In the genomic region with DNA sequence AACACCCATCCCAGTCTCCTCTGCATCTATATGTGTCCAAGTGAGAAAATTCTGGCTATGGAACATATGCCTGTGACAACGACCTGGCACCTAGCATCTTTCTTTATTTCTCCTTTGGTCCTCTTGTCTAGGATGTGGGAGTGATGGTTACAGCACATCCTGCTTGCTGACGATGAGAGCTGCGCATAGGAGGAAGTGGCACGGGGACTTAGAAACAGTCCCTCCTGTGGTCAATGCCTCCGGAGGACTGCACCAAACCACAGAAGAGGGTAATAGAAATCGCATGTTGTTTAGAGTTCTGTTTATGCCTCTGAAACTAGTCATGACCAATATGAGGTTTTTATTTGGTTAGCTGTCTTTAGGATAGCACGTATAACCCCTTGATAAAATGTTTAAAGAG, we compare ENCODE assay signal across 17 mouse cellular contexts. TPM values are rescaled to one million over a fixed set of nuclear protein-coding genes. Genes with fewer than 3 reads are reported as not detected.
DNase-seq lines count a peak whose midpoint lies in the region; ATAC-seq lines count a peak whose summit lies in the region.
"Had no signal": no experiment of that assay in that cellular context is flagged by ENCODE, and none has a peak within 500 bp of the region (broad histone marks: within the 10 kb centered on the region; RNA-seq: fewer than 3 reads in every experiment).

No protein-coding gene starts in this region.

- peaks cover 15% of the 10 kb centered on the region for H3K9me3 ChIP-seq in megakaryocyte, embryonic 14.5 days
- H3K9me3 ChIP-seq: forebrain, embryonic 15.5 days; hindbrain, embryonic 15.5 days had no signal

- H3K36me3 ChIP-seq in megakaryocyte, embryonic 14.5 days (replicated peaks; ENCODE audit: low read length) = peaks cover 15% of the 10 kb centered on the region
- H3K36me3 ChIP-seq: forebrain, embryonic 15.5 days; hindbrain, embryonic 15.5 days had no signal

- H3K27me3 ChIP-seq in megakaryocyte, embryonic 14.5 days (replicated peaks) = no peaks in the 10 kb centered on the region
- H3K27me3 ChIP-seq: forebrain, embryonic 15.5 days; hindbrain, embryonic 15.5 days had no signal

- H3K4me3 ChIP-seq in megakaryocyte, embryonic 14.5 days (replicated peaks) = peak overlapping the region; percentile 79
- H3K4me3 ChIP-seq: forebrain, embryonic 15.5 days; hindbrain, embryonic 15.5 days had no signal

- peaks cover 58% of the 10 kb centered on the region for H3K4me1 ChIP-seq in megakaryocyte, embryonic 14.5 days
- H3K4me1 ChIP-seq: forebrain, embryonic 15.5 days; hindbrain, embryonic 15.5 days had no signal

- DNase-seq in spleen, postnatal 36 days (ENCODE audit: low spot score in 2 of 2) = peak; percentile 33 to 38
- no peak for DNase-seq in spleen, postnatal 10 days (ENCODE audit: low spot score in 2 of 2)
- no peak for DNase-seq in gastrocnemius, postnatal 4 days (ENCODE audit: low spot score in 2 of 2)
- DNase-seq in adrenal gland, adult (ENCODE audit: inconsistent age in 2 of 2, low spot score in 1 of 2) = no peak
- no peak for DNase-seq in embryo, embryonic 9.5 days (ENCODE audit: extremely low spot score)
- DNase-seq: adrenal gland, adult 8-10 months; cerebellum, adult 18-20 months; heart, postnatal 10 days; kidney, adult 2 months; kidney, postnatal 36 days; right cerebral cortex, adult 18-20 months; spleen, adult 18-20 months; thymus, postnatal 4 days had no signal

- peak; percentile 99 for ATAC-seq in activated CD4-positive, CD25-positive, alpha-beta regulatory T cell, adult 4 months
- ATAC-seq: forebrain, embryonic 15.5 days had no signal

RNA-seq across cellular contexts. Expression of gene Cbwd1, which starts 9.9 kb away (rescaled TPM):
- polyA plus RNA-seq in activated CD4-positive, CD25-positive, alpha-beta regulatory T cell, adult 4 months (2017; shearing (Covaris generic)) = 10 to 100 TPM; 17.4 to 22.3 TPM
- polyA plus RNA-seq in megakaryocyte, embryonic 14.5 days (2012; ENCODE audit: insufficient read depth, low replicate concordance) = 0.56 TPM in 1 of 2 replicates, not detected in the other
- total RNA-seq in gastrocnemius, postnatal 4 days (2021) = 10 to 100 TPM; 11.5 to 13.0 TPM

RNA-seq across cellular contexts. Expression of gene Dock8, which starts 28.0 kb away (rescaled TPM):
- 10 to 100 TPM; 66.0 to 95.4 TPM for polyA plus RNA-seq in activated CD4-positive, CD25-positive, alpha-beta regulatory T cell, adult 4 months (2017; shearing (Covaris generic))
- 7.9 and 18.0 TPM in 2 replicates for polyA plus RNA-seq in megakaryocyte, embryonic 14.5 days (2012; ENCODE audit: insufficient read depth, low replicate concordance)
- total RNA-seq in gastrocnemius, postnatal 4 days (2021) = 1 to 10 TPM; 4.4 to 5.2 TPM

Comparison
In these comparisons a context has a peak if more than half of its experiments do, and no peak if none do; other contexts are left out.
1. DNase-seq: peak in spleen, postnatal 36 days (2 of 2); none in spleen, postnatal 10 days (0 of 2), gastrocnemius, postnatal 4 days (0 of 2), adrenal gland, adult (0 of 2) and embryo, embryonic 9.5 days (single experiment).
2. RNA of gene Cbwd1, which starts 9.9 kb away (polyA plus RNA-seq): 17.4 to 22.3 TPM in activated CD4-positive, CD25-positive, alpha-beta regulatory T cell, adult 4 months; 0.56 TPM in megakaryocyte, embryonic 14.5 days; every median in the first group is over 10 times any median in the second.